Mouse (Mus musculus): ENCODE measurements around the gene Setd5.
A peak's percentile ranks its signal among the peaks of the same experiment; 100 is the strongest.

The Setd5 gene

DNA sequence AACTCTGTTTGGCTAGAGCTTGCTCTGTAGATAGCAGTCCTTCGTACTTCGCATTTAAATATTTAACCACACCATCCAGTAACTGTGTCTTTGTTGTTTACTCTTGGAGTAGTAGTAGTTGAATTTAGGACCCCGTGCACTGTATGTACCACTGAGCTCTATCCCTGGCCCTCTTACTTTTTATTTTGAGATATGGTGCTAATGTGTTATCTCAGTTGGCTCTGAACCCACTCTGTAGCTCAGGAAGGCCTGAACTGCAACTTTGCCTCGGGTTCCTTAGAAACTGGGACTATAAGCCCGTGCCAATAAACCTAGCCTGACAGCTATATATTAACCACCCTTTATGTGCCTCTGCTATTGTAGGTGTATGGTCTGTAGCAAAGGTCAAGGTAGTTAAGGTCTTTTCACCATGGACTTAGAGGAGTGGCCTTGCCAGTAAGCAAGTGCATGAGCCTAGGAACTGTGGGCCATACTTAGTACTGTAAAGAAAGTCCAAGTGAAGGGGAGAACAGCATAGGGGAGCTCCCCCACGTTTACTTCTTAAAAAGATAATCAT, 22.5 kb upstream of the Setd5 start:
- no peak for DNase-seq (ENCODE audit: low spot score in 2 of 2)

DNA sequence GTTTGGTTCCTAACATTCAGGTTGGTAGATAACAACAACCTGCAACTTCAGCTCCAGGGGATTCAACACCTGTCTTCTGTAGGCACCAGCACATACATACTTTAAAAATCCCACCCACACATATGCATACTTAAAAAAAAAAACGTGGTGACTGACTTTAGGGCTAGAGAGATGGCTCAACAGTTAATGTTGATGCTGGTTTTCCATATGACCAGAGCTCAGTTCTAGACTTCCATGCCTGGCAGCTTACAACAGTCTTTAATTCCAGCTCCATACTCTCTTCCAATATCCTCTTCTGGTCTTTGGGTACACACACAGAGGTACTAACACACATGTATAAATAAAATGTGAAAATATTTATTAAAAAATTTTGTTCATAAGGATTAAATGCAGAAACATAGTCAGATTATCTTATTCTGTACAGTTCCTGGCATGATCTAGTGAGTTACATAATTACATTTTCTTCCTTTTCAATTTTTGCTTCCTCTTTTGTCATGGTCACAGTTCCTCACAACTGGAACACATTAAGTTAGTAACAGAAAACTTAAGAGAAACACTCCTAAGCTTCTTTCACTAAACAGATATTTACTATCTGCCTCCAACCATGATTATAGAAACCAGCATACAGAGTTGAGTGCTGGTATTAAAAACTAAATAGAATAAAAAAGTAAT, 16.1 kb upstream of the Setd5 start:
- no peak for DNase-seq (ENCODE audit: low spot score in 2 of 2)

DNA sequence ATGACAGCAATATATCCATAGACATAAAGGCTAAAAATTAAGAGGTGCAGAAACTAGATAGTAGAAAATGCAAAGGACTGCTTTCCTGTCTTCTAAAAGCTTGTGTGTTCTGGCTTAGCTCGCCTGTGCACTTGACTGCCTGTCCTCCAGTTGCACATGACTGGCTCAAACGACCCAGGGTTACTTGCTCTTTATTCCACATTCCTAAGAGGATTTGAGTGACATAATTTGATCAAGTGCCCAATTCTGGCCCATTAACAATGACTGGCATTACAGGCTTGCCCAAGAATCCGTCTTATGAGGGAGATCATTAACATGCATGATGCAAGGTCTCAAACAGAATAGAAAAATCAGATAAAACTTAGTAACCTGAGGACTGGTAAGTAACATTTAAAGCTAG, 14.9 kb upstream of the Setd5 start:
- DNase-seq (ENCODE audit: low spot score in 2 of 2) = no peak

DNA sequence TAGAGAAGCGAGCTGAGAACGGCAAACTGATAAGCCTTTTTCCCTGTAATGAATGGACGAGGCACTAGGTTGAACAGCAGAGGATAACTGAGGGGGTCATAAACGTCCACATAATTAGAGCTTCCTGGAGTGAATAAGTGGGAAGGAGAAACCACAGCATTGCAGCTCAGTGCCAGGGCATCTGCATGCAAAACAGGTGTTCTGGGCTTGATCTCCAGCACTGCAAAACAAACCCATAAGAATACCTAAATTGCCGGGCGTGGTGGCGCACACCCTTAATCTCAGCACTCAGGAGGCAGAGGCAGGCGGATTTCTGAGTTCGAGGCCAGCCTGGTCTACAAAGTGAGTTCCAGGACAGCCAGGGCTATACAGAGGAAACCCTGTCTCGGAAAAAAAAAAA, 13.8 kb upstream of the Setd5 start:
- no peak for DNase-seq (ENCODE audit: low spot score in 2 of 2)

DNA sequence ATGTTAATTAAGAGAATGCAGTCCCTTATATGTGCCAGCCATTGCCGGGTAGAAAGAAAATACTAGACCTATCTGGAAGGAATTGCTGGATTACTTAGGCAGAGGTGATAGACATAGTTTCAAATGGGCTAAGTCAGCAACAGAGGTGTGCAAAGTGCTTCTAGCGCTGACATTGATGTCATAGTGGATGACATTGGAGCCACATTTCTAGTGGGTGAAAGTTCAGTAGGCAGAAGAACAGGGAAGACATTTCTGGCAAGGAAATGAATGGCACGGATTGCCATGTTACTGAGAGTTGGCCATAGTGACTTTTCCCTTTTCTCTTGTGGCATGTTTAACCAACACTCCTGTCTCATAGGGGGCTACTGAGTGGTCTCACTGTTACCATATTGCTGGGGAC, 12.0 kb upstream of the Setd5 start:
- DNase-seq (ENCODE audit: low spot score in 2 of 2) = no peak

DNA sequence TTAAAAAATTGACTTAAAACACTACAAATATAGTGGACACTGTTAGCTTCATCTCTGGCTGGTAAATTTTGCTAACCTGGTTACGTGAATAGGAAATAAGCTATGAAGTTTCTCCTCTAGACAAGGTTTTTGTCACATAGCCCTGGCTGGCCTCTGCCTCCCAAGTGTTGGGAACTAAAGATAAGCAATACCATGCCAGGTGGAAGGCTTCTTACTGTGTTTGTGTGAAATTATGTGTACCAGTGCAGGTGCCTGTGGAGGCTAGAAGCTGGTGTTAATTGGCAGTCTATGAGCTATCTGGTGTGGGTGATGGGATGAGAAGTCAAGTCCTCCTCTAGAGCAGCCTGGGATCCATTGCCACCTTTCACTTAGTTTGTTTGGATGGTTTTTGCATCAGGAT, 8.0 kb upstream of the Setd5 start:
- DNase-seq (ENCODE audit: low spot score in 2 of 2) = no peak

DNA sequence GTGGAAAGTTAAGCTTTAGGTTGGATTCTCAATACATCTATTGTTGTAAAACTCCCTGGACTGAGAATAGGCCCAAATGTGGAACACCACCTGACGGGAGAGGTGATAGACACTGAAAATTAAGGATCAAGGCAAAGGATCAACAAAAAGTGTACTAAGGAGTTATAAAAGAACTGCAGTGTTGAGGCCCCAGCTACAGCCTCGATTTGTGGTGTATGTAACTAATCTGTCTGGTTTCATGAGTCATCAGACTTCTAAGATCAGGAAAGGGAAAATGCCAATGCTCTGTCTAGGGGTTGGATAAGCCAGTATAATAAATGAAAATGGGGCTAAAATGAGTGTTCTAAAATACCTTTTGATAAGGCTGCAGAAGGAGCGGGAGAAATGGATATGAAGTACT, 1.9 kb upstream of the Setd5 start:
- no peak for DNase-seq (ENCODE audit: low spot score in 2 of 2)

DNA sequence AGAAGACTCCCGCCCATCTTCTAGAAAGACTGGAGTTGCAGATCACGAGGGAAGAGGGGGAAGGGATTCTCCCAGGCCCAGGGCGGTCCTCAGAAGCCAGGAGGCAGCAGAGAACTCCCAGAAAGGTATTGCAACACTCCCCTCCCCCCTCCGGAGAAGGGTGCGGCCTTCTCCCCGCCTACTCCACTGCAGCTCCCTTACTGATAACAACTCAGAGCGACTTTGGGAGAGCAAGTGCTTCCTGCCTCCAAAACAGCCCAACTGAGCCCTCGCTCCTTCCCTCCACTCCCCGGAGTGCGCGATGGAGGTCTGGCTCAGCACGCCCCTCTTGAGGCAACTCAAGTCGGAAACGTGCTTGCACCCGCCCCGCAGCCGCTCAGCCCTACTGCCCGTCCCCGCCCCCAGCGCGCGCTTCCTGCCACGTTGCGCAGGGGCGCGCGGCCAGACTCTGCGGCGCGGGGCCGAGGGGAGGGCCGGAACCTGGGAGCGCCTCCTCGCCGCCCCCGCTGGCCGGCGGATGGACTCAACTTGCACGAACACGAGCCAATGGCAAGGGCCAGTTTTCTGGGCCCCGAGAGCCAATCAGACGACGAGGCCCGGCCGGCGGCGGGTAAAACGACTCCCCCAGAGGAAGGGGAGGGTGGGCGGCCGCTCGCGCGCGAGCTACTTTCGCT, 1.0 kb upstream of the Setd5 start:
- peak; percentile 86 to 93 for DNase-seq (ENCODE audit: low spot score in 2 of 2)

DNA sequence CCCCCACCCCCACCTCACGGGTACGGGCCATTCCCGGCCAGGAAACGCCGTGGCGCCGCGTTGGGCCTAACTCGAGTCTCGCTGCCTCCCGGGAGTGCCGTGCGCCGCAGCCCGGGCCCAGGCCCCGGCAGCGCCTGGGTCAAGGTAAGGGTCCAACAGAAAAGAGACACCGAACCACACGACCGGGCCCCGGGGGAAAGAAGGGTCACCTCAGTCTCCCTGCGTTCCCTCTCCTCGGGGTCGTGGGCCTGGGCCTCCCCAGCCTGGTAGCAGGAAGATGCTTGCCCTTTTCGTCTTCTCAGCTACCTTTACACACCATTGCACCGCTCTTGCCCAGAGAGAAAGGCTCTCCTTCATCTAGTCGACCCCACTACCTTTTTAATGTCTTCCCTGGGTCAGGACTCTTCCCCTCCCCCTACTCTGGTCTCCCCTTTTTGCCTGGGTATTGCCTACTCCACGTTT, 435 bp downstream of the Setd5 start:
- peak in 1 of 2 experiments; percentile 78 for DNase-seq (ENCODE audit: low spot score in 2 of 2)

DNA sequence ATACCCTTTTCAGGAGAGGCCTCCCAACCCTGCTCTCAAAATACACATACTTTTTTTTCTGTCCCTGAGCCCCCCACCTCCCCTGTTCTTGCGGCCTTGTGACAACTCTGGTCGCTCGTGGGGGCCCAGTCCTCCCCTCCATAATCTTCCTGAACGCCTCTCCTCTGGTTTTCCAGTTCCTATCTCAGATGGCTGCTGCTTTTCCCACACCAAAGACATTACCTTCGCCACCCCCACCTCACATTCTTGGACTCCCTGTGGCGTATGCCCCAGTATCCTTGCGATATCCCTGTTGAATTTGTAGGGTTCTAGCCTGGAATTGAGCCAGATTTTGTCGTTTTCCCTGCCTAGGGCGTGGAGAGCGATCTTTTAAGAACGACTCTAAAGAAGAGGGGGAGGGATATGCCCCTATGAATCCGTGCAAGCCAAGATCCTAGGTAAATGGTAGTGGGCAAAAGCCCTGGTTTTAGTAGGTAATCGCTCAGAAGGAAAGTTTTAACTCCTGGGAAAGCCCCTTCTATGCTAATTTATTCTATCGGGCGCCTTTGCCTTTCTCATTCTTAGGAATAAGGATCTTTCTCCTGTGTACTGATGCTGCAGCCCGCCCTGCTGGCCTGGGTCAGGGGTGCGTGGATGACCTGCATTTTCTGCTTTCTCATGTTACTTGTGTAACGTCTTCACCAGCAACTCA, 1.0 kb downstream of the Setd5 start:
- peak; percentile 52 to 61 for DNase-seq (ENCODE audit: low spot score in 2 of 2)

DNA sequence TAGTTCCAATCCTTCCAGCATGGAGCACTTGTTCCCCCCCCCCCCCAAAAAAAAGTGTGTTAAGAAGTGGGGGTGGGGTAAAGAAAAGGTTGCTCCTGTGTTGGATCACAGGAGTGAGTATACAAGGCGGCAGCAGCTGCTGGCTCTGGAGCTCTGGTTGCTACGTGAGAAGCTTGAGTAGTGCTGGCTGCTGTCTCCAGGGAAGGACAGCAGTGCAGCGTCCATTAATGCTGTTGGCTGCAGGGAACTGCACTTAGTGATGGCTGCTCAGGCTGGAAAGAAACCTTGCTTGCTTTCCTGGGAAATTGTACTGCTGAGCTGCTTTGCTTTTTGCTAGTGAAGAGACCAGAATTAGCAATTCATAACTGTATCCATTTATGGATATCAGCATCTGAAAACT, 2.3 kb downstream of the Setd5 start:
- DNase-seq (ENCODE audit: low spot score in 2 of 2) = peak in 1 of 2 experiments; percentile 20

DNA sequence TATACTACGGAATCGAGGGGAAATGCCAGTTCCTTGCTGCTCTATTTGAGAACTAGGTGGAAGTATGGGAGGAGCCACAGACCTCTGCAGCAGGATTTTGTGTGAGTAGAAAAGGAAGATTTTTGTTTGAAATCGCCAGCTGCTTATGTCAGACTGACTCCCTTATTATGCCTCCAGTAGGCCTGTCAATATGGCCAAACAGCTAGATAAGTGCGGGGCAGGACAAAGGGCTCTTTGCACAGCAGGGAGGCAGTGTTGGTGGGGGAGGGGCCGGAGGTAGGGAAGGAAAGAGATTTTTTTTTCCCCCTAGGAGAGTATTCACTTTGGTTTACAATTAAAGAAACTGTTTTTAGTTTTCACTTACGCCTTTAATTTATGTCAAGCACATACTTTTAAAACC, 5.1 kb downstream of the Setd5 start:
- no peak for DNase-seq (ENCODE audit: low spot score in 2 of 2)

DNA sequence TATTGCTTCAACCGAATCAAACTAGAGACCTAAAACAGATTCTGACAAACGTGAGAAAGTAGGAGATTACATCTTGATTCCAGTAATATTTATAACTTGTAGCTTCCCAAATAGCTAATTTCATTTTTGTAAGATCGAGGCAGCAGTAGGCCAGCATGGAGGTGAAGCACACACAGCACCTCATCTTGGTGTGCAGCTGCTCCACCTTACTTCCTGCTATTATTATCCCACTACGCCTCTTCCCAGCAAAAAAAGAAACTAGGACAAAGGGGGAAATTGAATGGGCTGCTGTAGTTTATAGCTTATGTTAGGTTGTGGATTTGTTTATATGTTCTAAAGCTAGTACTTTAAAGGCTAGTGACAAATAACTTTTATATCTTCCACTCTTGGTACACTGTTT, 7.4 kb downstream of the Setd5 start:
- no peak for DNase-seq (ENCODE audit: low spot score in 2 of 2)

DNA sequence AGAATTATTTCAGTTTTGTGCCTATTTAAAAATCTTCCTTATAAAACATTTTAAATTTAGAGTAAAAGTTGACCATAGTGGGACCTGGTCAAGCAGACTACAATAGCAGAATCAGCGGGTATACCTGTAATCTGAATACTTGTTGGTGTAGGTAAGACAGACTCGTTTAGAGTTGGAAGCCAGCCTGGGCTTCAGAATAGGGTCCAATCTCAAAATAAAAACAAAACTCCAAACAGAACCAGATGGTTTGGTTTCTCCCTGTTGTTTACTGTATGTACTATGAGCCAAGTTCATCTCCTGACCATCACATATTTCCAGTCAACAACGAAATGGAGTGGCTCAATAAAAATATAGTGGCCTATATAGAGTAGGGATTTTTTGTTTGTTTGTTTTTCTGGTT, 16.0 kb downstream of the Setd5 start:
- no peak for DNase-seq (ENCODE audit: low spot score in 2 of 2)

DNA sequence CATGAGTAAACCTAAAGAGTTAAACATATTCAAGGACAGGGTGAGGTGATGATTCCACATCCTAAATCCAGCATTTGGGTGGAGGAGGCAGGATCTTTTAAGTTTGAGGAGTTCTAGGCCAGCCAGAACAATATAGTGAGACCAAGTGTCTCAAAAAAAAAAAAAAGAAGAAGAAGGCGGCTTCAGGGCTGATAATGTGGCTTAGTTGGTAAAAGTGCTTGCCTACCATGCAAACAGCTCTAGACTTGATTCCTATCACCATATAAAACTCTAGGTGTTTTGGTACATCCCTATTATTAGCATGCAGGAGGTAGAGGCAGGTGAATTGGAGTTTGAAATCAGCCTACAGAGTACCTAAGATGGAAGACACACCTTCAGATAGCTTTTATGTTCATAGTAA, 18.4 kb downstream of the Setd5 start:
- no peak for DNase-seq (ENCODE audit: low spot score in 2 of 2)

DNA sequence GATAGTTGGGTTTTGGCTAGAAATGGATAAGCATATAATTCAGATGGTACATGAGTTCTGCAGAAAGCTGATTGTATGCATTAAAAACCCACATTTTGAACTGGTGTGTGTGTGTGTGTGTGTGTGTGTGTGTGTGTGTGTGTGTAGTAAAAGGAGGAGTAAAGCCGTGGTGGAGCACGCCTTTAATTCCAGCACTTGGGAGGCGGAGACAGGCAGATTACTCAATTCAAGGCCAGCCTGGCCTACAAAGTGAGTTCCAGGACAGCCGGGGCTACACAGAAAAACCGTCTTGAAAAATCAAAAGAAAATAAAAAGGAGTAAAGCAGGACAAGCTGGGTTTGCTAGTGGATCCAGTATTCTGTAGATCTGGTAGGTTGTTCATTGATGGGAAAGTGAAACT, 20.5 kb downstream of the Setd5 start:
- no peak for DNase-seq (ENCODE audit: low spot score in 2 of 2)

DNA sequence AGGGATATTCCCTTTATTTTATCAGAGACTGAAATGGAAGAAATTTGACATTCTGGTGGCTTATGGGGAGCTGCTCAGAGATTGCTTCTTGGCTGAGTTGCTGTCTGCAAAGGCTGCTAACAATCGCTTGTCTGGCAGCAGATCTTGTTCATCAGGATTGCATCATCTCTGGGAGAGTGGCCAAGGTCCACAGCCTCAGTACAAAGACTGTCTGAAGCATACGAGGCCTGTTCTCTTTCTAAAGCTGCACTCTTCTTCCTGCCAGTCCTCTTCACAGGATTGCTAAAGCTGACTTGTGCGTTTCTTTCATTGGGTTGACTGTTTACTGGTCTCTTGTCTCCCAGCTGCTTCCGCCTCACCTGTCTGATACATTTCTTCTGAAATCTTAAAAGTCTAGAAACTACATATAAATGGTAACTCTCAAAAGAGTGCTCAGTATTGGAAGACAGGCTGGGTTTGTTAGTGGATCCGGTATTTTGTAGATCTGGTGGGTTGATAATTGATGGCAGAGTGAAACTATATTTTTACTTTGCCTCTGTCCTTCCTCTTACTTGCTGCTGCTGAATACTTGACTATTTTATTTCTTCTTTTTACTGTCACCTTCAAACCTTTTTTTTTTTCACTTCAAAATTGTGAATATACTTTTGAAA, 22.6 kb downstream of the Setd5 start:
- DNase-seq (ENCODE audit: low spot score in 2 of 2) = peak in 1 of 2 experiments; percentile 48

DNA sequence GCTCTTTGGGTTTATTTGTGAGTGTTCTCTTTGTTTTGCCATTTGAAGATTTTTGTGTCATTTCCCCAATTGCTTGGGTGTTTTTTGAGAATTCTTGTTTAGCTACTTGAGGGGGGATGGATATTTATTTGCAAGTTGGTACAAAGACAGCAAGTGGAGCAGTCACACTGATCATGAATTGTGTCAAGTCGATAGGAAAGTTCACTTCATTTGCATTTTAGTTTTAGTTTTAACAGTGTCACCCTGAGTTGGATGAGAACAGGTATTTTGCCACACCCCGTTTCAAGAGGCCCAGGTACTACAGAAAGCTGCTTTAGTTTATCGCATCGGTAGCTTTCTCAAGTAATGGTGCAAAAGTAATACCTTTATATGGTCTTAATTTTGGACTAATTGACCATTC, 25.4 kb downstream of the Setd5 start:
- no peak for DNase-seq (ENCODE audit: low spot score in 2 of 2)

DNA sequence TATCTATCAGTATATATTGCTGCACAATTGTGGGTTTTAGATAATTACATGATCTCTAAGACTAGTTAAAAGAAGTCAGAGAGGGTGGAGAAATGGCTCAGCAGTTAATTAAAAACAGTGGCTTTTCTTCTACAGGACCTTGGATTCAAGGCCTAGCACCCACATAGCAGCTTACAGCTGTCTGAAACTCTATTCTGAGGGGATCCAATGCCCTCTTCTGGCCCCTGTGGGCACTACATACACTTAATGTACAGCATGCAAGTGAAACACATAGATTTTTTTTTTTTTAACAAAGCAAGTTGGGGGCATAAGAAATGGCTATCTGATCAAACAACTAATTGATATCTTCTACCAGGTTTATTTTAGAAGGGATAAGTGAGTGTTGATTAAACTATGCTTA, 26.6 kb downstream of the Setd5 start:
- peak; percentile 42 to 77 for DNase-seq (ENCODE audit: low spot score in 2 of 2)

DNA sequence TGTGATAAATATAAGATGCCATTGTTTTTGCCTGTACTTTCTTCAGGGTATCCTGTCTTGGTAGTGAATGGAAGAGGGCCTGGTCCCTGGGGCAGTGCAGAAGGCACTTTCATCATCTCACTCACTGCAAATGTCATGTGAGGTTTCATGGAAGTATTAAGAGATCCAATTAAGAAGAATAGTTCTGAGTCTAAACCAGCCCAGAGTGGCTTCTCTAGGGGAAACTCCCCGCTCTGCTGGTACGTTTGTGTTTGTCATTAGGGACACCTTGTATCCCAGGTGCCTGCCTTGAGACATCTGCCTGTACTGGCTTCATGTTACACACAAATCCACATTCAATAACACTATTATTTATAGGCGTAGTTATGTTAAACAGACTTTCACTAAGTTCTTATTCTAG, 32.2 kb downstream of the Setd5 start:
- DNase-seq (ENCODE audit: low spot score in 2 of 2) = no peak

DNA sequence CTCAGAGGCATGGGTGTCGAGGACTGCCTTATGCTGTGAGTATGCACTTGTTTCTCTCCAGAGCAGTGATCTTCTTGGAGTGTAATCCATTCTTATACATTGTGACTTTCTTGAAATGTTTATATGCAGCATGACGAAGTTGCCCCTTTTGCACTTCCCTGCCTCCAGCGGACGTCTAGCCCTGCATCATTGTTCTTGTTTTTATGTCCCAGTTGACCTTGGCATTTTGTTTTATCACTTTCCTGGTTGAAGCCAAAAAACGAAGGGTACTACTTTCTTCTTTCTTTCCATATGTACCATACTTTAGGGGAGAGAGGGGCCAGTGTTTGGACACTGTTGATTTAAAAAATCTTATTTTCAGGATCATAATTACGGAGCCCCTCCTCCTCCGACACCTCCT, 32.8 kb downstream of the Setd5 start:
- DNase-seq (ENCODE audit: low spot score in 2 of 2) = no peak

DNA sequence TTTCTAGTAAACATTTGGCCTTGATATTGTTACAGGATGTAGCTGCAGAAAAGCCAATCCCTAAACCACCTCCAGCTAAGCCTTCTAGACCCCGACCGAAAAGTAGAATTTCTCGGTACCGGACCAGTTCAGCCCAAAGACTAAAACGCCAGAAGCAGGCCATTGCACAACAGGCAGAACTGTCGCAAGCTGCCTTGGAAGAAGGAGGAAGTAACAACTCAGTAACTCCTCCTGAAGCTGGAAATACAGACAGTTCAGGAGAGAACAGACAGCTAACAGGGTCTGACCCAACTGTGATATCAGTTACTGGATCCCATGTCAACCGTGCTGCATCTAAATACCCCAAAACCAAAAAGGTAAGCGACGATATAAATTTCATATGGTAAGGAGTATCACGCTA, 43.6 kb downstream of the Setd5 start:
- peak in 1 of 2 experiments; percentile 16 for DNase-seq (ENCODE audit: low spot score in 2 of 2)

Measured in spleen, postnatal 10 days (tissue).